Mouse (Mus musculus): ENCODE measurements around the gene Fbxl7. TPM values are rescaled to one million over a fixed set of nuclear protein-coding genes. Genes with fewer than 3 reads are reported as not detected.
"Not testable (repeated sequence)": the region's sequence is repeated elsewhere in the genome, so short reads cannot be mapped to it uniquely, and the experiment has no call there.

Fbxl7 gene
- polyA plus RNA-seq, 1 experiment from 2014 or later, result 9.1 TPM

GRCm38 (mm10) chr15:26729341-26729740 is 166.0 kb downstream of the Fbxl7 start:
- H3K36me3 ChIP-seq (ENCODE audit: control insufficient read depth, insufficient read depth, low read length); ATAC-seq; H3K27ac ChIP-seq (ENCODE audit: low read depth, low read length); H3K27me3 ChIP-seq (replicated peaks; ENCODE audit: control insufficient read depth, insufficient read depth, low read length); H3K9me3 ChIP-seq (ENCODE audit: control insufficient read depth, low read length); H3K4me2 ChIP-seq (ENCODE audit: low read length); H3K9ac ChIP-seq (ENCODE audit: low read depth, low read length); H3K4me3 ChIP-seq (ENCODE audit: low read length); H3K4me1 ChIP-seq (ENCODE audit: control insufficient read depth, insufficient read depth, low read depth, low read length): not testable (repeated sequence)
- WGBS, result 100% methylated on average over 3 of the region's 7 CpGs

GRCm38 (mm10) chr15:26718390-26719036 is 176.9 kb downstream of the Fbxl7 start:
- no peak overlapping the region for H3K4me2 ChIP-seq (ENCODE audit: low read length)
- no peaks in the 10 kb centered on the region for H3K27me3 ChIP-seq (replicated peaks; ENCODE audit: control insufficient read depth, insufficient read depth, low read length)
- H3K4me3 ChIP-seq (ENCODE audit: low read length), result no peak overlapping the region
- peak; percentile 35; the same call in 1 of the 2 replicates for ATAC-seq
- peaks cover 5% of the 10 kb centered on the region for H3K4me1 ChIP-seq (ENCODE audit: control insufficient read depth, insufficient read depth, low read depth, low read length)
- no peaks in the 10 kb centered on the region for H3K36me3 ChIP-seq (ENCODE audit: control insufficient read depth, insufficient read depth, low read length)
- no peak overlapping the region; the same call in 1 of the 2 replicates for H3K27ac ChIP-seq (ENCODE audit: low read depth, low read length)
- H3K9me3 ChIP-seq (ENCODE audit: control insufficient read depth, low read length), result no peaks in the 10 kb centered on the region
- 35% methylated on average over 5 of the region's 5 CpGs for WGBS
- no peak overlapping the region for H3K9ac ChIP-seq (ENCODE audit: low read depth, low read length)

- H3K4me3 ChIP-seq (ENCODE audit: low read length), result no peak overlapping the region
- peak; percentile 31 for ATAC-seq
- H3K4me1 ChIP-seq (ENCODE audit: control insufficient read depth, insufficient read depth, low read depth, low read length), result peaks cover 5% of the 10 kb centered on the region
- H3K27me3 ChIP-seq (replicated peaks; ENCODE audit: control insufficient read depth, insufficient read depth, low read length), result no peaks in the 10 kb centered on the region
- H3K36me3 ChIP-seq (ENCODE audit: control insufficient read depth, insufficient read depth, low read length), result no peaks in the 10 kb centered on the region
- 44% methylated on average over 7 of the region's 7 CpGs for WGBS
- no peaks in the 10 kb centered on the region for H3K9me3 ChIP-seq (ENCODE audit: control insufficient read depth, low read length)
- no peak overlapping the region for H3K4me2 ChIP-seq (ENCODE audit: low read length)
- no peak overlapping the region for H3K9ac ChIP-seq (ENCODE audit: low read depth, low read length)
- H3K27ac ChIP-seq (ENCODE audit: low read depth, low read length), result no peak overlapping the region; the same call in 1 of the 2 replicates
Observed at GRCm38 (mm10) chr15:26717952-26718351, 177.4 kb downstream of the Fbxl7 start.

- no peak overlapping the region for H3K9ac ChIP-seq (ENCODE audit: low read depth, low read length)
- no peaks in the 10 kb centered on the region for H3K9me3 ChIP-seq (ENCODE audit: control insufficient read depth, low read length)
- ATAC-seq, result no peak
- H3K36me3 ChIP-seq (ENCODE audit: control insufficient read depth, insufficient read depth, low read length), result no peaks in the 10 kb centered on the region
- H3K4me1 ChIP-seq (ENCODE audit: control insufficient read depth, insufficient read depth, low read depth, low read length), result peaks cover 7% of the 10 kb centered on the region
- no peak overlapping the region for H3K4me3 ChIP-seq (ENCODE audit: low read length)
- H3K27ac ChIP-seq (ENCODE audit: low read depth, low read length), result no peak overlapping the region
- WGBS, result 81% methylated on average over 2 of the region's 2 CpGs
- H3K4me2 ChIP-seq (ENCODE audit: low read length), result no peak overlapping the region
- H3K27me3 ChIP-seq (replicated peaks; ENCODE audit: control insufficient read depth, insufficient read depth, low read length), result no peaks in the 10 kb centered on the region
Observed at GRCm38 (mm10) chr15:26716181-26716580, 179.2 kb downstream of the Fbxl7 start.

GRCm38 (mm10) chr15:26715635-26716034 is 179.7 kb downstream of the Fbxl7 start:
- H3K36me3 ChIP-seq (ENCODE audit: control insufficient read depth, insufficient read depth, low read length), result no peaks in the 10 kb centered on the region
- no peak overlapping the region for H3K9ac ChIP-seq (ENCODE audit: low read depth, low read length)
- H3K4me1 ChIP-seq (ENCODE audit: control insufficient read depth, insufficient read depth, low read depth, low read length), result peaks cover 7% of the 10 kb centered on the region
- no peak for ATAC-seq
- 46% methylated on average over 5 of the region's 5 CpGs for WGBS
- no peak overlapping the region for H3K4me2 ChIP-seq (ENCODE audit: low read length)
- H3K27me3 ChIP-seq (replicated peaks; ENCODE audit: control insufficient read depth, insufficient read depth, low read length), result no peaks in the 10 kb centered on the region
- no peaks in the 10 kb centered on the region for H3K9me3 ChIP-seq (ENCODE audit: control insufficient read depth, low read length)
- H3K4me3 ChIP-seq (ENCODE audit: low read length), result no peak overlapping the region
- no peak overlapping the region for H3K27ac ChIP-seq (ENCODE audit: low read depth, low read length)

- Histone ChIP-seq H3K4me2 (ENCODE audit: low read length) (no peak overlapping the region), H3K4me1 (ENCODE audit: control insufficient read depth, insufficient read depth, low read depth, low read length) (peaks cover 2% of the 10 kb centered on the region; the same call in 1 of the 2 replicates), H3K27ac (ENCODE audit: low read depth, low read length) (no peak overlapping the region; the same call in 1 of the 2 replicates), H3K36me3 (ENCODE audit: control insufficient read depth, insufficient read depth, low read length) (no peaks in the 10 kb centered on the region), H3K9me3 (ENCODE audit: control insufficient read depth, low read length) (no peaks in the 10 kb centered on the region), H3K9ac (ENCODE audit: low read depth, low read length) (no peak overlapping the region), H3K4me3 (ENCODE audit: low read length) (no peak overlapping the region), H3K27me3 (replicated peaks; ENCODE audit: control insufficient read depth, insufficient read depth, low read length) (no peaks in the 10 kb centered on the region)
- no peak for ATAC-seq
- 43% methylated on average over 7 of the region's 7 CpGs for WGBS
Observed at GRCm38 (mm10) chr15:26712271-26712670, 183.1 kb downstream of the Fbxl7 start.

GRCm38 (mm10) chr15:26704966-26705365 is 190.4 kb downstream of the Fbxl7 start:
- Histone ChIP-seq H3K27ac (ENCODE audit: low read depth, low read length) (no peak overlapping the region), H3K9ac (ENCODE audit: low read depth, low read length) (no peak overlapping the region), H3K4me2 (ENCODE audit: low read length) (no peak overlapping the region), H3K27me3 (replicated peaks; ENCODE audit: control insufficient read depth, insufficient read depth, low read length) (no peaks in the 10 kb centered on the region), H3K4me3 (ENCODE audit: low read length) (no peak overlapping the region), H3K9me3 (ENCODE audit: control insufficient read depth, low read length) (no peaks in the 10 kb centered on the region), H3K4me1 (ENCODE audit: control insufficient read depth, insufficient read depth, low read depth, low read length) (no peaks in the 10 kb centered on the region), H3K36me3 (ENCODE audit: control insufficient read depth, insufficient read depth, low read length) (no peaks in the 10 kb centered on the region)
- ATAC-seq, result no peak
- WGBS, result 71% methylated on average over 2 of the region's 2 CpGs

- no peak for ATAC-seq
- no peak overlapping the region for H3K4me3 ChIP-seq (ENCODE audit: low read length)
- no peaks in the 10 kb centered on the region for H3K27me3 ChIP-seq (replicated peaks; ENCODE audit: control insufficient read depth, insufficient read depth, low read length)
- H3K36me3 ChIP-seq (ENCODE audit: control insufficient read depth, insufficient read depth, low read length), result no peaks in the 10 kb centered on the region
- no peak overlapping the region for H3K4me2 ChIP-seq (ENCODE audit: low read length)
- H3K9ac ChIP-seq (ENCODE audit: low read depth, low read length), result no peak overlapping the region
- H3K4me1 ChIP-seq (ENCODE audit: control insufficient read depth, insufficient read depth, low read depth, low read length), result no peaks in the 10 kb centered on the region
- 78% methylated on average over 6 of the region's 6 CpGs for WGBS
- H3K9me3 ChIP-seq (ENCODE audit: control insufficient read depth, low read length), result no peaks in the 10 kb centered on the region
- no peak overlapping the region for H3K27ac ChIP-seq (ENCODE audit: low read depth, low read length)
Observed at GRCm38 (mm10) chr15:26703156-26703840, 192.1 kb downstream of the Fbxl7 start.

- no peak overlapping the region for H3K27ac ChIP-seq (ENCODE audit: low read depth, low read length)
- no peaks in the 10 kb centered on the region for H3K9me3 ChIP-seq (ENCODE audit: control insufficient read depth, low read length)
- no peaks in the 10 kb centered on the region for H3K27me3 ChIP-seq (replicated peaks; ENCODE audit: control insufficient read depth, insufficient read depth, low read length)
- 54% methylated on average over 5 of the region's 5 CpGs for WGBS
- H3K4me1 ChIP-seq (ENCODE audit: control insufficient read depth, insufficient read depth, low read depth, low read length), result no peaks in the 10 kb centered on the region
- H3K4me3 ChIP-seq (ENCODE audit: low read length), result no peak overlapping the region
- H3K4me2 ChIP-seq (ENCODE audit: low read length), result no peak overlapping the region
- no peak for ATAC-seq
- no peak overlapping the region for H3K9ac ChIP-seq (ENCODE audit: low read depth, low read length)
- no peaks in the 10 kb centered on the region for H3K36me3 ChIP-seq (ENCODE audit: control insufficient read depth, insufficient read depth, low read length)
Observed at GRCm38 (mm10) chr15:26701949-26702675, 193.3 kb downstream of the Fbxl7 start.
